8 mouse cellular contexts compared by ENCODE assay signal in the genomic region with DNA sequence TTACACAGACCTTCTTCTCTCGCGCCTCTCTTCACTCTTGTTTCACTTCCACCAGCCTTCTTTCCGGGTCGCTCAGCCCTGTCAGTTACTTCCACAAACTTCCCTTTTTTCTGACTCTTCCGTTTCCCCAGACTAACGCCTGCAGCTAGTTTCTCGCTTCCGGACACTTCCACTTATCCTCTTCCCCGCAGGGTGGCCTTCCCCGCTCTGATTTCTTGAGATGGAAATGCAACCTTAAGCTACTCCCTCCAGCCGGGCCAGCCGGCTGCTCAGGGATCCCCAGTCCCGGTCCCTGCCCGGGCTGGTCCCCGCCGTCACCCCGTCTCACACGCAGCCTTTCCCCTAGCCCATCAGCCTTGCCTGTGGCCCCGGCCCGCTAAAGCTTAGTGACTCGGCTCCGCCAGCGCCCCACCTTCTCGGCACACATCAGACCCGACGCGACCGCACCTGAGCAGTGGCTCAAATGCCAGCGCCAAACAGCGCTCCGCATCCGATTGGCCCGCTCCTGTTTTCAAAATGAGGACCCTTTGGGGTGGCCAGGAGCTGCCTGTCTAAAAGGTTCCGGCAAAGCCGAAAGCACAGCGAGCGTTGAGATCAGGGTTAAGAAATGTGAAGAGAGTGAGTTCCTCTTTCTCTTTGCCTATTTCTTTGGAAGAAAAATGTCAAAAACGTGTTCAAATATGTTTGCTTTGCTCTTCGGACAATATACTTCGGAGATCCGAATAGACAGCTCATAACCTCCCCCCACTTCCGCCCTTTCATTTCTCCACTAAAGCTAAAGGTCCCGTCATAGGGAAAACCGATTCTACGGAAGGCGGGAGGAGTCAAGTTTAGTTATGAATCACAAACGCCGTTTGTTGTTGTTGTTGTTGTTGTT. TPM values are rescaled to one million over a fixed set of nuclear protein-coding genes. Genes with fewer than 3 reads are reported as not detected.
A peak's percentile ranks its signal among the peaks of the same experiment; 100 is the strongest.
DNase-seq lines count a peak whose midpoint lies in the region; ATAC-seq lines count a peak whose summit lies in the region.

Arhgap11a (minus strand) TSS at position 417 of the 877 bp plus-strand sequence.

- H3K4me3 ChIP-seq in heart, embryonic 10.5 days, result peak within 1 kb of the TSS; percentile 90
- H3K4me3 ChIP-seq in kidney, embryonic 15.5 days (replicated peaks), result peak within 1 kb of the TSS; percentile 82

- peak within 1 kb of the TSS; percentile 79 for H3K4me2 ChIP-seq in kidney, embryonic 15.5 days

- no peaks in the 10 kb centered on the region for H3K27me3 ChIP-seq in heart, embryonic 10.5 days (ENCODE audit: insufficient read depth, poor library complexity, severe bottlenecking)
- H3K27me3 ChIP-seq in kidney, embryonic 15.5 days, result no peaks in the 10 kb centered on the region

- under 1% methylated on average over 48 of the region's 48 CpGs for WGBS in heart, embryonic 10.5 days
- under 1% methylated on average over 48 of the region's 48 CpGs for WGBS in kidney, embryonic 15.5 days

- peak; percentile 93 to 94 for DNase-seq in B cell, adult 2 months
- DNase-seq in brain, adult 2 months (ENCODE audit: low read depth, low spot score), result peak; percentile 99
- peak; percentile 96 for DNase-seq in heart, embryonic 10.5 days (ENCODE audit: low spot score)
- peak; percentile 95 for DNase-seq in liver
- DNase-seq in spleen, postnatal 4 days (ENCODE audit: low spot score in 2 of 2), result peak; percentile 91 to 96

- peak within 1 kb of the TSS; percentile 92 for H3K27ac ChIP-seq in heart, embryonic 10.5 days
- peak within 1 kb of the TSS; percentile 91 for H3K27ac ChIP-seq in kidney, embryonic 15.5 days

- ATAC-seq in erythroblast, adult 5-6 weeks (replicated peaks; ENCODE audit: low FRiP score, poor library complexity, severe bottlenecking), result peak; percentile 94
- ATAC-seq in kidney, embryonic 15.5 days (replicated peaks; ENCODE audit: low FRiP score), result peak; percentile 96
- ATAC-seq in monocyte, adult 5-6 weeks (replicated peaks; ENCODE audit: insufficient number of reproducible peaks, low FRiP score, low TSS enrichment, poor library complexity, severe bottlenecking), result peak; percentile 75

- H3K36me3 ChIP-seq in heart, embryonic 10.5 days, result peaks cover 15% of the 10 kb centered on the region
- H3K36me3 ChIP-seq in kidney, embryonic 15.5 days, result peaks cover 17% of the 10 kb centered on the region

- no peaks in the 10 kb centered on the region for H3K9me3 ChIP-seq in heart, embryonic 10.5 days
- H3K9me3 ChIP-seq in kidney, embryonic 15.5 days (replicated peaks), result no peaks in the 10 kb centered on the region

- H3K9ac ChIP-seq in kidney, embryonic 15.5 days, result peak within 1 kb of the TSS; percentile 72

- peaks cover 19% of the 10 kb centered on the region for H3K4me1 ChIP-seq in heart, embryonic 10.5 days
- H3K4me1 ChIP-seq in kidney, embryonic 15.5 days, result peaks cover 27% of the 10 kb centered on the region

RNA-seq across cellular contexts. Expression of gene Arhgap11a, which starts in this region (rescaled TPM):
- total RNA-seq in erythroblast, adult 5-6 weeks (2015; ENCODE audit: low replicate concordance), result 13.2 and 20.9 TPM in 2 replicates
- total RNA-seq in erythroblast, adult 5-6 weeks (2017; ENCODE audit: low replicate concordance), result 15.4 and 22.0 TPM in 2 replicates
- 25.7 and 29.6 TPM in 2 replicates for polyA plus RNA-seq in heart, embryonic 10.5 days (2016; fragmentation: Nextera tagmentation; extraction: Ambion mirVana)
- 29.0 and 29.9 TPM in 2 replicates for polyA plus RNA-seq in kidney, embryonic 15.5 days (2015; fragmentation: Nextera tagmentation; extraction: Ambion mirVana)
- 15.0 to 18.9 TPM (median 18.4 TPM) in 3 replicates for total RNA-seq in monocyte, adult 5-6 weeks (2017)

Comparison
In these comparisons a context has a peak if more than half of its experiments do, and no peak if none do; other contexts are left out.
1. Peak in every context shown above with its lines: DNase-seq, ATAC-seq, H3K4me3 ChIP-seq and H3K27ac ChIP-seq.